Mouse (Mus musculus) heart, postnatal 36 days (tissue): ENCODE data around the gene Afap1. TPM values are rescaled to one million over a fixed set of nuclear protein-coding genes. Genes with fewer than 3 reads are reported as not detected.

Experiments
- DNase-seq, 2 experiments: peaks; one replicate each; pipeline ENCODE4 v3.0.0; 2021 to 2022
- intact Hi-C: fragments of 180-260 bp; cut with DNase I; formaldehyde crosslinking; loops from one replicate; pipeline ENCODE4 v1.15.1; 2025
- total RNA-seq, 2 experiments: library from RNA; stranded (reverse); gene quantifications; 2 replicates each; pipeline ENCODE4 v1.2.3; 2021

Afap1 gene
- total RNA-seq, 2 experiments from 2014 or later: 20.8 to 20.9 TPM

- intact Hi-C loops: no loop called here
- DNase-seq: no peak
These were observed 116.3 kb downstream of the Afap1 start for GRCm38 (mm10) chr5:36009405-36009804.

DNA sequence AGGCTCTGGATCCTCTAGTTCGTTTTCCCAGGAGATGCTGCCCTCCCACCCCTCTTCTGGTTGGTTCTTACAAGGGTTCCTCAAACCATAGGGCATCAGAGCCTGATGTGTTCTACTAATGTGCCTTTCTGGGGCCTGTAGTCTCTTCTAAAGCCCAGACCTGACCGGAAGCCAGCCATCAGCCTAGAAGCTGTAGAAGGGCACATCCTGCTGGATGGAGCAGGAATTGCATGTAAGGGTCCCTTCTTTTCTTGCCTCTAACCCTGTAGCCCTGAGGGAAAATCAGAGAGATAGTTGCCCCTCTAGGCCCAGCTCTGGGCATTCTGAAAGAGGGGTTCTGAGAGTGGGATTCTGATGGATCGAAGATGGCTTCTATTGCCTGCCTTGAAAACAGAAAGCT, 125.2 kb downstream of the Afap1 start:
- no peak for DNase-seq
- intact Hi-C loops: loop anchor here (2.0 kb wide), 1 partner anchor 36 kb away; no protein-coding TSS in a partner anchor

- intact Hi-C loops: no loop called here
- DNase-seq: no peak
These were observed 128.0 kb downstream of the Afap1 start for GRCm38 (mm10) chr5:36021091-36021490.

GRCm38 (mm10) chr5:36022361-36022760, 129.2 kb downstream of the Afap1 start:
- no peak for DNase-seq
- intact Hi-C loops: no loop called here

DNA sequence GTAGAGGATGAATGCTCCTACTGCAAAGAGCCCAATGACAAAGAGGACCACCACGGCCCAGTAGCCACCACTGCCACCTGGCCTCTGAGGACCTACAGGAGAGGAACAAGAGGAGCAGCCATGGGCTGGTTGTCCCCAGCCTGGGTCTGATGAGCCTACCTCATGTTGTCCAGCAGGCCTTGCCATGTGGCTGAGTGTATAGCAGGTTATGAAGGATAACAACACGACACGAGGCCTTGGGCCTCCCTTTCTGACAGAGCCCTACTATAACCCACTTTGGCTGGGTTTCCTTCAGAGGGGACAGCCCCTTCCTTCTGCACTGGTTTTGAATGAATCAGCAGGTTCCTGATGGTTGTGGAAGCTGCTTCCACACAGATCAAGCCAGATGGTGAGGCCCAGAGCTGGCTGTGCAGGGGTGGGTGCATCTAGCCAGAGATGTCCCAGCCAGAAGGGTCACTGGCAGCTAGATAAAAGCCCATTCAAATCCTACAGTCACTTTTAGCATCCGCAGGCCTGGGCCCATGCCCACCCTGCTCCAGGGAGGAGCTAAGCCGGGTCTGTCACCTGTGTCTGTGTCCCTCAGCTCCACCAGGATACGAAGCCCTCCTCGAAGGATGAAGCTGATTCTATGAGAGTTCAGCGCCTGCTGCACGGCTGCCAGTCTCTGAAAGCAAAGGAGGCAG, 131.0 kb downstream of the Afap1 start:
- DNase-seq: no peak
- intact Hi-C loops: no loop called here

DNA sequence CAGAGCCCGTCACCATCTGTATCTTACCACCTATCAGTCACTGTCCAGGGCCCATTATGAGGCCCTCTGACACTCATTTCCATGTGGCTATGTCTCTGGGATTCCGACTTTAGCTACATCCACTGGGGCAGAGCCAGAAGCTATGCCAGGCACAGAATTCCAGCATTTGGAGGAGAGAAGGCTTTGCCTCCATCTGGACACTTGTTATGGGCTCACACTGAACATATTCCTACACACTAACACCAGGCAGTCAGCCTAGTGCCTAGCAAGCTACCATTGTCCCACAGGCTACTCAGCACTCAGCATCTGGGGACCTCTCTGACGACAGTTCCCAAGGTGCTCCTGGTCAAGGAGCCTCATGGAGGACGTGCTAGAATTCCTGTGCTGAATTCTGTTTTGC, 132.0 kb downstream of the Afap1 start:
- intact Hi-C loops: no loop called here
- no peak for DNase-seq

- intact Hi-C loops: loop anchor here (1.0 to 2.0 kb wide), 3 partner anchors 190 to 365 kb away; partner anchors contain the start of gene Sorcs2
- DNase-seq: peak; percentile 40 to 42
These were observed 140.7 kb downstream of the Afap1 start for GRCm38 (mm10) chr5:36033531-36034426.

DNA sequence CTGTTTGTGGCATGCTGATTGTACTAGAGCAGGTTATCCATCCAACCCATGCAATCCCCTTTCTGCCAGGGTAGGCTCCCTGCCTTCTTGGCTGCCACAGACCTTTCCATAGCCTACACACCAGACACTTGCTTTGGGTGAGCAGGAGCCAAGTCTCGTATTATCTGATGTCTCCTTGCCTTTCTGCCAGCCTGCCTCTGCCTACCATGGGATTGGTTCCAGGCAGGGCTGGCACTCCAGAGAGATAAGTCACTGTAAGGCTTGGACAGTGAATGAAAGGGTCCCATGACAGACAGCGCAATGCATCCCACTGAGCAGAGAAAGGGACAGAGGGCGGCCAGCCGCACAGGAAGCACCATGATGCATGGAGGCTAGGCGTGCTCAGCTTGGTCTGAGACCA, 146.5 kb downstream of the Afap1 start:
- intact Hi-C loops: loop anchor here (5.0 kb wide), 1 partner anchor 98 kb away; no protein-coding TSS in a partner anchor
- peak in 1 of 2 experiments; percentile 13 for DNase-seq

- intact Hi-C loops: loop anchor here (5.0 kb wide), 1 partner anchor 67 kb away; no protein-coding TSS in a partner anchor
- peak; percentile 21 to 40 for DNase-seq
These were observed 147.5 kb downstream of the Afap1 start for GRCm38 (mm10) chr5:36040398-36041235.

DNA sequence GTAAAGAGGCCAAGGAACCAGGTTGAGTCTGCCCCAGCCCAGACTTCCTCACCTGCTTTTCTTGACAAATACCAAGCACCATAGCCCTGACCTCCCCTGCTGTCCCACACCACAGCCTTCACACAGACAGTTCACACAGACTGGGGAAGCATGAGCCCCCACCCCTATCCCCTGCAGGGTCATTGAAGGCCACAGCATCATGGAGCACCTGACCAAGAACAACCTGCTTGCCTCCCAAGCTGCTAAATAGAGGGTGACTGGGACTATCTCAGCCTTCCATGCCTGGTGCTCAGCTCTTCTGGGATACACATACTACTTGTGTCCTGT, 148.1 kb downstream of the Afap1 start:
- DNase-seq: no peak
- intact Hi-C loops: loop anchor here (5.0 kb wide), 1 partner anchor 66 kb away; no protein-coding TSS in a partner anchor

DNA sequence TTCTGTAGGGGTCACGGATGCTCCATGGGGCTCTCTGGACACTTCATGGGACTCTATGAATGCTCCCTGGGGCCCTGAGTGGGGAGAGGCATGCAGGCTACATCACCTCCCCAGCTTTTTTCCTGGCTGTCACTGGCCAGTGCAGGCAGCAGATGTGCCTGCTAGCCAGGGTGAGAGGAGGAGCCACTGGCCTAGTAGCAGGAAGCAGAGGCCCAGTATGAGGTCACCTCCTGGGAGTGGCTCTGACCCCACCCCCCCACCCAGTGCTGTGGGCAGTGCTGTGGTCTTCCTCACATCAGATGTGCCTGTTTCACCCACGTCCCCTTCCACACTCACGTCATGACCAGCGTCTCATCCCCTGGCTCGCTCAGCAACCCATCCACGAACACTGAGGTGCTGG, 148.6 kb downstream of the Afap1 start:
- intact Hi-C loops: loop anchor here (5.0 kb wide), 1 partner anchor 66 kb away; no protein-coding TSS in a partner anchor
- no peak for DNase-seq

DNA sequence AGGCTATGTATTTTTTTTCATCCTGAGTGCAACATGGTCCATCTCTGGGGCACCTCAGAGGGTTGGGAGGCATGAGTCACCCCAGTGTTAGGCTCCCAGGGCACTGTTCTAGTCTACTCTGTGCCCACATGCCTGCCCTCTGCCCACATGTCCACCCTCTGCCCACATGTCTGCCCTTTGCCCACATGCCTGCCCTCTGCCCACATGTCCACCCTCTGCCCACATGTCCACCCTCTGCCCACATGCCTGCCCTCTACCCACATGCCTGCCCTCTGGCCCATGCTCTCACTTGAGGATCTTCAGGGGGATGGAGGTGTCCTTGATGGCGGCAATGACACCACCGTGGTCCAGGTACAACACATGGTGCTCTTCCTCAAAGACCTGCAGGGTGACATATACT, 150.0 kb downstream of the Afap1 start:
- DNase-seq: no peak
- intact Hi-C loops: loop anchor here (5.0 kb wide), 1 partner anchor 64 kb away; no protein-coding TSS in a partner anchor

Other genes with a start within 250 kb of the Afap1 start
- 100 to 1,000 TPM; 105 to 136 TPM for gene Htra3, start 213.5 kb upstream of the Afap1 start, total RNA-seq
- gene Sh3tc1, start 153.3 kb upstream of the Afap1 start, total RNA-seq: 1 to 10 TPM; 7.0 to 9.9 TPM
- gene Ablim2, start 135.4 kb upstream of the Afap1 start, total RNA-seq: 10 to 100 TPM; 20.7 to 21.0 TPM